Mouse (Mus musculus) leukemia stem cell, adult 10-12 weeks (primary cell): ENCODE data around the gene 2610301B20Rik. TPM values are rescaled to one million over a fixed set of nuclear protein-coding genes. Genes with fewer than 3 reads are reported as not detected.

Source experiments
- polyA plus RNA-seq: library from polyadenylated mRNA; stranded (reverse); fragments of >175 nt; gene quantifications from 2 replicates; pipeline ENCODE4 v1.2.3, GENCODE M21; 2012; ENCODE audit warnings: low replicate concordance

The 2610301B20Rik gene
- 4.7 and 13.3 TPM in 2 replicates for polyA plus RNA-seq

DNA sequence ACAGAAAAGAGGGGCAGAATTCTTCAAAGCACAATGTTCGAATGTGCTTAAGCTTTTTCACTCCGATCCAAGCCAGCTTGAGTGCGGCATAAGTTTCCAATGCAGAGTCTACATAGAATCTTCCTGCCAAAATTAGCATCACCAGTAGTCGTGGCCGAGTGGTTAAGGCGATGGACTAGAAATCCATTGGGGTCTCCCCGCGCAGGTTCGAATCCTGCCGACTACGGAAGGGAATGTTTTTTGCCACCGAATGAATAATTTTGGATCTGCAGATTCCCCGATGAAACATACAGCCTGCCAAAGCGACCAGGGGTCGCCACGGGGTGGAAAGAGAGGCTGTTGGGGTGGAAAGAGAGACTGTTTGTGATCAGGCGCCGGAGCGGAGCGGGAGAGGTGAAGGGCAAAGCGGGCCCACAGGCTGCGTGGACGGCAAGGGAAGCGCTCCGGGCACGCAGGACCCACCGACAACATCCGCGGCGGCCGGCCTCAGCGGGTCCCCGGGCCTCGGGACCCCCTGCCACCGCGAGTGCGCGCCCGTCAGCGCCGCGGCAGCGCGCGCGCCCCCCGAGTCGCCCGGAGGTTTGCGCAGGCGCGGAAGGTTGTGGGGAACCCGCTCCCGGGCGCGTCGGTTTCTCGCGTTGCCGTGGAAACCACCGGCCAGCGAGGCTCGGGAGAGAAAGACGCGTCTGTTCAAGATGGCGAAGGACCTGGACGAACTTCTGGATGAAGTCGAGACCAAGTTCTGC, at the start of gene 2610301B20Rik:
2610301B20Rik (plus strand) TSS at position 579 of the 746 bp plus-strand sequence.

